Mouse (Mus musculus) forelimb bud, embryonic 11.5 days (tissue): ENCODE results near the gene Kif1bp.
"Not testable (repeated sequence)": the region's sequence is repeated elsewhere in the genome, so short reads cannot be mapped to it uniquely, and the experiment has no call there.

Experiments used
- DNase-seq: peaks from one replicate; pipeline ENCODE4 v3.0.0-alpha.2; 2012; ENCODE audit warnings: low read depth, low spot score

Gene Kif1bp

GRCm38 (mm10) chr10:62578338-62579100 is at the start of gene Kif1bp:
Kif1bp (minus strand) TSS chr10:62578457.
- DNase-seq, result peak; percentile 97

- DNase-seq, result no peak
Observed at GRCm38 (mm10) chr10:62604161-62604560, 25.9 kb upstream of the Kif1bp start.

GRCm38 (mm10) chr10:62603233-62604030 is 25.2 kb upstream of the Kif1bp start:
- no peak for DNase-seq

GRCm38 (mm10) chr10:62602177-62603040 is 24.2 kb upstream of the Kif1bp start, which contains the start of gene Ddx21:
Ddx21 (minus strand) TSS chr10:62602281.
- DNase-seq, result peak; percentile 89

GRCm38 (mm10) chr10:62601833-62602176 is 23.5 kb upstream of the Kif1bp start:
- no peak for DNase-seq

DNA sequence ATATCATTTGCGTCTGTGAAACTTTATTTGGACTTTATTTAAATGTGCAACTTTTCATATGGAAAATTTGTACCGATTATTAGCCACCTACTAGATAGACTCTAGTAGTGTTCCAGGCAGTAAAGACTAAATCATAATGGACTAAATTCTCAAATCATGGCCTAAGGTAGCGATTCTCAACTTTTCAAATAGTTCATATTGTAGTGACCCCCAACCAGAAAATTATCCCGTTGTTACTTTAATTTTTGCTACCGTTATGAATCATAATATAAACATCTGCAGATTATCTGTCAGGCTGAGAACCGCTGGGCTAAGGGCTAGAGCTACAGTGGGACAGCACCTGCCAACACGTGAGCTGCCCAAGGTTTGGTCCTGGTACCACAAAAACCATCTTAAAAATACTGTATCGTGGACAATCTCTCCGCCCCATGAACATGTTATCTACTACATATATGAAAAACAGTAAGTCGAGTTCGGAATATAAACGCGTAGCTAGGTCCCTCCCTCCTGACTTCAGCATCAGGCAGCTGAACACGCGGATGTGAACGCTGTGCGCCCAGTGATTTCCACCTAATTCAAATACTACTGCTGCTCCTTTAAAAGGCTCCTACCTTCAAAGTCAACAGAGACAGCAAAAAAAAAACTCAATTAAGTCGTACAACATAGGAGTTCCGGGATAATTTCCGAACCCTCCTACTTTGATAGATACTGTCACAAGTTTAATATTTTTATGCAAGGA is 23.0 kb upstream of the Kif1bp start:
- DNase-seq, result no peak

- no peak for DNase-seq
Observed at GRCm38 (mm10) chr10:62600056-62600455, 21.8 kb upstream of the Kif1bp start.

- not testable (repeated sequence) for DNase-seq
Observed at GRCm38 (mm10) chr10:62599311-62599710, 21.1 kb upstream of the Kif1bp start.

- no peak for DNase-seq
Observed at GRCm38 (mm10) chr10:62592496-62592895, 14.2 kb upstream of the Kif1bp start.

DNA sequence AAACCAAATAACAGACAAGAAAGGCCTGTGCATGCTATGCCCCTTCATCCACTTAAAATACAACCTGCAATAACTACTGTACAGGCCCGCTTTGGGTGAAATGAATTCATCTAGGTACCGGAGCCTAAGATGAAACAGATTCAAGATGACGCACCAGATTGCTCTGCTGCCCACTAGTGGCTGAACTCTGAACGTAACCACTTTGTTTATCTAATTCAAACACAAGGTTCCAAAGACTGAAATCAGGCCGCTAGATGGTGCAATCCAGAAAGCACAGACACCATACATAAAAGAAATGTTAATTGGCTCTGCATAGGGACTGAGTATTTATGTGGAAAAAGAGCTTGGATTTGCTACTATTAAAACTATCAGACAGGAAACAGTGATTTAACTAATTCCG is 11.9 kb upstream of the Kif1bp start:
- DNase-seq, result peak; percentile 84

GRCm38 (mm10) chr10:62588616-62589015 is 10.4 kb upstream of the Kif1bp start:
- no peak for DNase-seq

GRCm38 (mm10) chr10:62583245-62583644 is 5.0 kb upstream of the Kif1bp start:
- no peak for DNase-seq

DNA sequence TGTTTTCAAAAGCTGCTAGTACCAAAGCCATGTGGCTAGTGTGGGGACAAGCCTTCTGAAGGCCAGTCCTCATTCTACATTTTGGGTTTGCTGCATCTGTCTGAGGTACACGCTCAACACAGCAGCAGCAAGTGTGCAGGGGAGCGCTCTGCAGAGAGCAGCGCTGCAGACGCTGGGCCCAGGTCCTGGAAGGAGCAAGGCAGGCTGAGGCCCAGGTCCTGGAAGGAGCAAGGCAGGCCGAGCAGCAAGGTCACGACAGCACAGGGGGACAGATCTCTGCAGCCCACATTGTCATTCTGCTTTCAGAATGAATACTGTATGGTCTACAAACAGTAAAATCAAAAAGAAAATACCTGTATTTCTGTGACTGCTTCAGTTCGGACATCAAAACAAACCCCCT is 4.4 kb upstream of the Kif1bp start:
- DNase-seq, result no peak

- DNase-seq, result no peak
Observed at GRCm38 (mm10) chr10:62582263-62582662, 4.0 kb upstream of the Kif1bp start.

DNA sequence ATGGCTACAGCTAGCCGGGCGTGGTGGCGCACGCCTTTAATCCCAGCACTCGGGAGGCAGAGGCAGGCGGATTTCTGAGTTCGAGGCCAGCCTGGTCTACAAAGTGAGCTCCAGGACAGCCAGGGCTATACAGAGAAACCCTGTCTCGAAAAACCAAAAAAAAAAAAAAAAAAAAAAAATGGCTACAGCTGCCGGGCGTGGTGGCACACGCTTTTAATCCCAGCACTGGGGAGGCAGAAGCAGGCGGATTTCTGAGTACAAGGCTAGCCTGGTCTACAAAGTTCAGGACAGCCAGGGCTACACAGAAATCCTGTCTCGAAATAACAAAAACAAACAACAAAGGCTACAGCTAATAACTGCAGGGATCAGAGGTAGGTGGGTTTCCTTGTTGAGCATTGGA is 872 bp upstream of the Kif1bp start:
- not testable (repeated sequence) for DNase-seq

GRCm38 (mm10) chr10:62577673-62578337 is 452 bp downstream of the Kif1bp start:
- DNase-seq, result no peak

- no peak for DNase-seq
Observed at GRCm38 (mm10) chr10:62575001-62575400, 3.3 kb downstream of the Kif1bp start.

GRCm38 (mm10) chr10:62570126-62570871 is 8.0 kb downstream of the Kif1bp start:
- DNase-seq, result no peak

DNA sequence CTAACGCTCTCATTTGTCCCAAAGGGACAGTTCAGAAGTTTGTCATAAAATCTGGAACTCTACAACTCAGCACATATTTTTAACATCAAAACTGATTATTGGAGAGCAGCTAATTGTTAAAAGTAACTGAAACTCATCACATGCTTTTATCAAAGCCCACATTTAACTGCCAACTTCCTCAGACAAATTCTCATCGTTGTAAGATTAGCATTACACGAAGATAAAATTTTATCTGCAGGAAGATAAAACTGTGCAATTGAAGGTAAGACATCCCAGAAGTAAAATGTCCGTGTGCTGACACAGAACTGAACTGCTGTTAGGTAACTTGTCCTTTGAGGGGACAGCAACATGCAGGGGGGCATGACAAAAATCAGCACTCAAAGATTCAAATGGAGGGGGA is 9.4 kb downstream of the Kif1bp start:
- DNase-seq, result no peak

- DNase-seq, result peak; percentile 12
Observed at GRCm38 (mm10) chr10:62557736-62558135, 20.5 kb downstream of the Kif1bp start.
